Mouse (Mus musculus): ENCODE measurements around the gene Nus1.

Gene Nus1

GRCm38 (mm10) chr10:52415020-52415419 lies 2.3 kb upstream of the Nus1 start:
- in situ Hi-C loops (cut with MboI, MseI), result loop anchor here (25.0 kb wide), 2 partner anchors 1197 to 1503 kb away; no protein-coding TSS in a partner anchor

- in situ Hi-C loops (cut with MboI, MseI), result loop anchor here (25.0 kb wide), 2 partner anchors 1196 to 1504 kb away; no protein-coding TSS in a partner anchor
Observed at GRCm38 (mm10) chr10:52416458-52416857, 889 bp upstream of the Nus1 start.

- in situ Hi-C loops (cut with MboI, MseI), result loop anchor here (25.0 kb wide), 2 partner anchors 1194 to 1506 kb away; no protein-coding TSS in a partner anchor
Observed at GRCm38 (mm10) chr10:52417998-52418860, 882 bp downstream of the Nus1 start.

GRCm38 (mm10) chr10:52418931-52419330 lies 1.6 kb downstream of the Nus1 start:
- in situ Hi-C loops (cut with MboI, MseI), result loop anchor here (25.0 kb wide), 2 partner anchors 1193 to 1507 kb away; no protein-coding TSS in a partner anchor

GRCm38 (mm10) chr10:52419402-52419801 lies 2.1 kb downstream of the Nus1 start:
- in situ Hi-C loops (cut with MboI, MseI), result loop anchor here (25.0 kb wide), 2 partner anchors 1193 to 1507 kb away; no protein-coding TSS in a partner anchor

- in situ Hi-C loops (cut with MboI, MseI), result loop anchor here (25.0 kb wide), 2 partner anchors 1192 to 1508 kb away; no protein-coding TSS in a partner anchor
Observed at GRCm38 (mm10) chr10:52420526-52420925, 3.2 kb downstream of the Nus1 start.

GRCm38 (mm10) chr10:52421716-52422115 lies 4.4 kb downstream of the Nus1 start:
- in situ Hi-C loops (cut with MboI, MseI), result loop anchor here (25.0 kb wide), 2 partner anchors 1191 to 1509 kb away; no protein-coding TSS in a partner anchor

- in situ Hi-C loops (cut with MboI, MseI), result loop anchor here (25.0 kb wide), 2 partner anchors 1189 to 1511 kb away; no protein-coding TSS in a partner anchor
Observed at GRCm38 (mm10) chr10:52423097-52423496, 5.8 kb downstream of the Nus1 start.

- in situ Hi-C loops (cut with MboI, MseI), result no loop called here
Observed at GRCm38 (mm10) chr10:52426314-52426980, 9.1 kb downstream of the Nus1 start.

GRCm38 (mm10) chr10:52427634-52428415 lies 10.5 kb downstream of the Nus1 start:
- in situ Hi-C loops (cut with MboI, MseI), result no loop called here

GRCm38 (mm10) chr10:52430953-52431352 lies 13.6 kb downstream of the Nus1 start:
- in situ Hi-C loops (cut with MboI, MseI), result no loop called here

- in situ Hi-C loops (cut with MboI, MseI), result no loop called here
Observed at GRCm38 (mm10) chr10:52434836-52435235, 17.5 kb downstream of the Nus1 start.

GRCm38 (mm10) chr10:52460614-52461013 lies 43.3 kb downstream of the Nus1 start:
- in situ Hi-C loops (cut with MboI, MseI), result no loop called here

- in situ Hi-C loops (cut with MboI, MseI), result no loop called here
Observed at GRCm38 (mm10) chr10:52463941-52464739, 46.8 kb downstream of the Nus1 start.

- in situ Hi-C loops (cut with MboI, MseI), result no loop called here
Observed at GRCm38 (mm10) chr10:52471520-52471919, 54.2 kb downstream of the Nus1 start.
